Mouse (Mus musculus) B cell, adult 67 days (primary cell): ENCODE results near the gene A030005K14Rik. TPM values are rescaled to one million over a fixed set of nuclear protein-coding genes. Genes with fewer than 3 reads are reported as not detected.

Experiments used
- total RNA-seq, 2 experiments: library from RNA; stranded (reverse); gene quantifications; 4 replicates each; pipeline ENCODE4 v1.2.4; 2023

Gene A030005K14Rik
- not detected for total RNA-seq

DNA sequence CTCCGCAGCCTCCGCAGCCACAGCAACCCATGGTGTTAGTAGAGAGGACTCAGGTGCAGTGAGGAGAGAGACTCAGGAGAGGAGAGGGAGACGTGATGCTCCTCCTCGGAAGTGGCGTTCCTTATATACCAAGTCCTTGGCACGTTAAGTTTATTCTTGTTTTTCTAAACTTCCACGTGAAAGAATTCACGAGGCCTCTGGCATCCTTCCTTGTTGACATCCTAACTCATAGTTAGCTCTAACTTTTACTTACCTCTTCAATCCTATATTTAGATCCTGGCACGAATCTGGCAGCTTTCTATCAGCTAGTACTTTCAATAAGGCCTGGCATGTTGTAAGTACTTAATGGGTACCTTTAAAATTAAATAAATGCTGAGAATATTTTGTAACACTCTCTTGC lies at the start of gene A030005K14Rik:
Gene A030005K14Rik, minus strand, starts transcription at position 101 of the 400 bp plus-strand sequence.

DNA sequence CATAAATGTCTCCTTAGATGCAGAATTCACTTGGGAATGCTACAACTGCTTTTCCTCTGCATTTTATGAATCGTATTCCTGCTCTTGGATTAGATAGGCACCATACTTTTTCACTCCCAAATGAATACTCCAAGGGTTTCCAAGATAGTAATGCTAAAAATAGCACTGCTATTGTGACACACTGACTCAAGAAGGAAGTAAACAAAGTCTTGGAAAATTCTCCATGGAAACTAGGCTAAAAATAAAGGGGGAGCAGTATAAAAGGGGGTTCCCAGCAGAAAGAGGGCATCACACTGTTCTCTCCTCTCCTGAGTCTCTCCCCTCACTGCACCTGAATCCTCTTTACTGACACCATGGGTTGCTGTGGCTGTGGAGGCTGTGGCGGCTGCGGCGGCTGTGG lies 1.5 kb upstream of the A030005K14Rik start, which contains the start of gene Krtap28-13:
Gene Krtap28-13, plus strand, starts transcription at position 288 of the 400 bp plus-strand sequence.

DNA sequence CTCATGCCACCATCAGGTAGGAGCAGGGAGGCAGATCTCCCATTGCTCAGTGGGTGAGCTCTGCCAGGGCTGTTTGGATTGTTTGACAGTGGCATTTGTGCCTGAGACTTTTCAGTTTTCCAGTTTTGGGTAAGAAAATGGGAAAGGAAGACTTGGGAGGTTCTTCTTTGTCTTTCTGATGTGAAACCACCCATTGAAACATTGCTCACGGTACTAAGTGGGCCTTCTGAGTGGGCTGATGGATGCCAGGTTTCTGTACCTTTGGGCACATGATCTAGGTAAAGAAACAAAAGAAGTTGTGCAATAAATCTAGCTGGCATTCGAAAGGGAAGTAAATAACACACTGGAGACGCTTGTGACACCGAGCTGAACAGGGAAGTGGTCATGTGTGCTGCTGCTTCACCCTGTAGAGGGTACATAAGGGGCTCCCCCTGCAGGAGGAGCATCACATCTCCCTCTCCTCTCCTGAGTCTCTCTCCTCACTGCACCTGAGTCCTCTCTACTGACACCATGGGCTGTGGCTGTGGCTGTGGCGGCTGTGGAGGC lies 14.2 kb downstream of the A030005K14Rik start, which contains the start of gene Gm47969:
Gene Gm47969, plus strand, starts transcription at position 51 of the 546 bp plus-strand sequence.

DNA sequence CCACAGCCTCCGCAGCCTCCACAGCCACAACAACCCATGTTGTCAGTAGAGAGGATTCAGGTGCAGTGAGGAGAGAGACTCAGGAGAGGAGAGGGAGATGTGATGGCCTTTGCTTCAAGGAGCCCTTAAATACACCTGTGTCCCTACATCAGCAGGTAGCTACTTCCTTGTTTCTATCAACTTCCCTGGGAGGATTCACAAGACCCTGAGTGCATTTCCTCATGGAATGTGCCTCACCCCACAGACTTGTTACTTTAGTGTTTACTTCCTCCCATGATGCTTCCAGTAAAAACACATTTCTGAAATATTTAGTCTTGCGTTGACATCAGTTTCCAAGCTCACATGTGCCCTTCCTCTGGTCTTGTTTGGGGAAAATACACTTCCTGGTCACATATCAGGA lies 16.8 kb downstream of the A030005K14Rik start, which contains the start of gene Krtap28-10:
Gene Krtap28-10, minus strand, starts transcription at position 101 of the 400 bp plus-strand sequence.

DNA sequence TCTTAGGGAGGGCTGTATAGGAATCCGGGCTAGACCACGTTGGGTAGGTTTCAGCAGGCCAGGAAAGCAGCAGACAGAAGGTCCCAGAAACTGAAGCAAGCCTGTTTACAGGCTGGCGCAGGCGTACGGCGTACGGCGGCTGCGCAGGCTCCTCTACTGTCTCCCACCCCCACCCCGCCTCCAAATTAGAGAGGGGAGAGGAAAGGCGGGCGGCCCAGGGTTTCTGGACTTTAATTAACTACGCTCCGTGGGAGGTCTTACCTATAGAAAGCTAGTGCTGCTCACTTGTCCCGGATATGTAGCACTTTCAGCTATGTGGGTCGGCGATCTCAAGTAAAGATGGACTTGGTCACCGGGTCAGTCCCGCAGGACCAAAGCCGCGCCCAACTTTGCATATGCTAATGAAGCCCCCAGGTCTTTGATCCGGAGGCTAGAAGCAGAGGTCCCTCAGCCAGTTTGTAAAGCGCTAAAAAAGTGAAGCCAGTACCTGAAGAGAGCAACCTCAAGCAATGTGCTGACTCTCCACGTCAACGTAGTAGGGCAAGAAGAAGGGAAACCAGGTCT lies 21.0 kb downstream of the A030005K14Rik start, which contains the start of gene Slc19a3:
Gene Slc19a3, minus strand, starts transcription at position 340 of the 564 bp plus-strand sequence.

Other genes starting within 250 kb of the A030005K14Rik start
- 10 to 100 TPM; 56.2 to 56.4 TPM for gene Agfg1, start 219.9 kb downstream of the A030005K14Rik start, total RNA-seq
- gene A030005L19Rik, start 146.1 kb downstream of the A030005K14Rik start, total RNA-seq: 1 to 10 TPM in 1 of 2 experiments, not detected in 1; 2.2 TPM
- gene A030014E15Rik, start 134.5 kb downstream of the A030005K14Rik start, total RNA-seq: not detected
- gene Gm6217, start 128.0 kb downstream of the A030005K14Rik start, total RNA-seq: not detected
- not detected for gene A030003K21Rik, start 116.0 kb downstream of the A030005K14Rik start, total RNA-seq
- gene Gm7544, start 103.4 kb downstream of the A030005K14Rik start, total RNA-seq: not detected
- gene Gm47955, start 99.1 kb downstream of the A030005K14Rik start, total RNA-seq: not detected
- gene Gm47959, start 58.8 kb downstream of the A030005K14Rik start, total RNA-seq: not detected
- gene Slc19a3, start 20.9 kb downstream of the A030005K14Rik start, total RNA-seq: not detected
- not detected for gene Krtap28-10, start 16.9 kb downstream of the A030005K14Rik start, total RNA-seq
- not detected for gene Gm47969, start 14.4 kb downstream of the A030005K14Rik start, total RNA-seq
- gene Krtap28-13, start 1.6 kb upstream of the A030005K14Rik start, total RNA-seq: not detected
- not detected for gene Ccl20, start 57.4 kb upstream of the A030005K14Rik start, total RNA-seq
- gene Daw1, start 100.4 kb upstream of the A030005K14Rik start, total RNA-seq: not detected